ENCODE assay signal across 7 mouse cellular contexts in genomic region chr4:123565291-123565861, GRCm38 (mm10).
DNase-seq lines count a peak whose midpoint lies in the region; ATAC-seq and TF ChIP-seq lines count a peak whose summit lies in the region.

No protein-coding gene starts in this region.

- 0 out of 2 replicates have a peak overlapping the region, but pooled peaks have one; percentile 14 for H3K27ac ChIP-seq in midbrain, embryonic 13.5 days
- H3K27ac ChIP-seq in midbrain, postnatal 0 days (ENCODE audit: low read depth, low read length), result no peak overlapping the region
- peak overlapping the region; percentile 1; the same call in 1 of the 2 replicates for H3K27ac ChIP-seq in hindbrain, postnatal 0 days
- H3K27ac ChIP-seq in stomach, embryonic 16.5 days (ENCODE audit: low read length), result peak overlapping the region; percentile 2; the same call in 1 of the 2 replicates

- no peak overlapping the region for H3K4me3 ChIP-seq in midbrain, embryonic 13.5 days (replicated peaks)
- no peak overlapping the region for H3K4me3 ChIP-seq in midbrain, postnatal 0 days (ENCODE audit: low read depth, low read length)
- H3K4me3 ChIP-seq in hindbrain, postnatal 0 days (ENCODE audit: low read length), result no peak overlapping the region
- no peak overlapping the region for H3K4me3 ChIP-seq in stomach, embryonic 16.5 days (replicated peaks; ENCODE audit: low read length)

- no peaks in the 10 kb centered on the region for H3K9me3 ChIP-seq in midbrain, embryonic 13.5 days
- H3K9me3 ChIP-seq in midbrain, postnatal 0 days (ENCODE audit: low read length), result no peaks in the 10 kb centered on the region
- no peaks in the 10 kb centered on the region for H3K9me3 ChIP-seq in hindbrain, postnatal 0 days (ENCODE audit: low read length)
- no peaks in the 10 kb centered on the region for H3K9me3 ChIP-seq in stomach, embryonic 16.5 days (replicated peaks; ENCODE audit: control insufficient read depth, low read length)

- intact Hi-C loops in left cerebral cortex, postnatal 25 days (cut with DNase I), result no loop called here

- no peak for DNase-seq in midbrain, postnatal 0 days (ENCODE audit: low spot score)
- peak; percentile 8 for DNase-seq in embryo, embryonic 11 days
- no peak for DNase-seq in hindbrain, postnatal 0 days (ENCODE audit: low spot score)
- DNase-seq in left cerebral cortex, postnatal 25 days (ENCODE audit: low spot score in 2 of 2), result no peak
- no peak for DNase-seq in gastrocnemius, postnatal 25 days

- no peaks in the 10 kb centered on the region for H3K36me3 ChIP-seq in midbrain, embryonic 13.5 days
- H3K36me3 ChIP-seq in midbrain, postnatal 0 days (ENCODE audit: insufficient read depth, low read length), result no peaks in the 10 kb centered on the region
- no peaks in the 10 kb centered on the region for H3K36me3 ChIP-seq in hindbrain, postnatal 0 days (ENCODE audit: insufficient read depth, low read length)
- no peaks in the 10 kb centered on the region for H3K36me3 ChIP-seq in stomach, embryonic 16.5 days (ENCODE audit: control insufficient read depth, insufficient read depth, low read length)

- no peak for ATAC-seq in midbrain, embryonic 13.5 days
- no peak for ATAC-seq in midbrain, postnatal 0 days (ENCODE audit: low FRiP score)
- no peak for ATAC-seq in hindbrain, postnatal 0 days
- ATAC-seq in stomach, embryonic 16.5 days (ENCODE audit: insufficient read depth, low FRiP score), result no peak

- WGBS in midbrain, embryonic 13.5 days, result 39% methylated on average over 7 of the region's 7 CpGs
- 38% methylated on average over 7 of the region's 7 CpGs for WGBS in midbrain, postnatal 0 days
- 36% methylated on average over 7 of the region's 7 CpGs for WGBS in hindbrain, postnatal 0 days
- 24% methylated on average over 7 of the region's 7 CpGs for WGBS in stomach, embryonic 16.5 days

- no peaks in the 10 kb centered on the region for H3K27me3 ChIP-seq in midbrain, embryonic 13.5 days
- no peaks in the 10 kb centered on the region for H3K27me3 ChIP-seq in midbrain, postnatal 0 days (ENCODE audit: insufficient read depth, low read length)
- no peaks in the 10 kb centered on the region for H3K27me3 ChIP-seq in hindbrain, postnatal 0 days (ENCODE audit: insufficient read depth, low read length)
- no peaks in the 10 kb centered on the region for H3K27me3 ChIP-seq in stomach, embryonic 16.5 days (ENCODE audit: control insufficient read depth, insufficient read depth, low read length)

- no peak overlapping the region for H3K9ac ChIP-seq in midbrain, embryonic 13.5 days (replicated peaks)
- H3K9ac ChIP-seq in midbrain, postnatal 0 days (replicated peaks; ENCODE audit: low read length, poor library complexity, severe bottlenecking), result no peak overlapping the region
- H3K9ac ChIP-seq in hindbrain, postnatal 0 days (replicated peaks; ENCODE audit: low read length), result 0 out of 2 replicates have a peak overlapping the region, but pooled peaks have one; percentile 4
- H3K9ac ChIP-seq in stomach, embryonic 16.5 days (ENCODE audit: low read length), result no peak overlapping the region

- peaks cover 20% of the 10 kb centered on the region for H3K4me1 ChIP-seq in midbrain, embryonic 13.5 days (replicated peaks)
- peaks cover 10% of the 10 kb centered on the region; the same call in 1 of the 2 replicates for H3K4me1 ChIP-seq in midbrain, postnatal 0 days (ENCODE audit: insufficient read depth, low read length)
- peaks cover 8% of the 10 kb centered on the region; the same call in 1 of the 2 replicates for H3K4me1 ChIP-seq in hindbrain, postnatal 0 days (ENCODE audit: insufficient read depth, low read length)
- H3K4me1 ChIP-seq in stomach, embryonic 16.5 days (ENCODE audit: control insufficient read depth, insufficient read depth, low read length), result peaks cover 17% of the 10 kb centered on the region

- H3K4me2 ChIP-seq in midbrain, embryonic 13.5 days (replicated peaks), result no peak overlapping the region
- H3K4me2 ChIP-seq in midbrain, postnatal 0 days (ENCODE audit: low read depth, low read length, poor library complexity, severe bottlenecking), result no peak overlapping the region
- H3K4me2 ChIP-seq in hindbrain, postnatal 0 days (ENCODE audit: low read depth, low read length), result no peak overlapping the region
- no peak overlapping the region for H3K4me2 ChIP-seq in stomach, embryonic 16.5 days (ENCODE audit: low read depth, low read length)

- TF ChIP-seq CTCF in midbrain, postnatal 0 days (IDR thresholded peaks at IDR 0.05), result no peak
- TF ChIP-seq CTCF in hindbrain, postnatal 0 days (IDR thresholded peaks at IDR 0.05; ENCODE audit: low read depth), result no peak
